Mouse (Mus musculus): ENCODE results near the gene Tmem56.

Tmem56 gene

DNA sequence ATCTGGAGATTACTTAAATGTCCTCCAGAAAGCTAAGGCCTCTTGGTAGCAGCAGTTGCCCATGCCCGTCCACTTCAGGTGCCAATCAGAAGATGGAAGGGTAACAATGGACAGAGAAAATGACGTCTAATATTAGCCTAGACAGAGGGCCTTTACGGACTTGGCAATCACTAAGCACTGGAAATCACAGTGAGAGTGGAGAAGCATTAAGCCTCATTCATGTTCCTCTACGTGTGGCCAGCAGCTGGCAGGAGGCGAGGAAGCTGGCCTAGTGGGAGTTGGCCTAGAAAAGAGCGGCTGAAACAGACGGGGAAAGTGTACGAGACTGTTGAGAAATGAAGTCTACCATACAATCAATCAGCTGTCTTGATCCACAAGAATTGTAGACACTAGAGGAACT, 43.8 kb downstream of the Tmem56 start:
- DNase-seq (ENCODE audit: low spot score): no peak

DNA sequence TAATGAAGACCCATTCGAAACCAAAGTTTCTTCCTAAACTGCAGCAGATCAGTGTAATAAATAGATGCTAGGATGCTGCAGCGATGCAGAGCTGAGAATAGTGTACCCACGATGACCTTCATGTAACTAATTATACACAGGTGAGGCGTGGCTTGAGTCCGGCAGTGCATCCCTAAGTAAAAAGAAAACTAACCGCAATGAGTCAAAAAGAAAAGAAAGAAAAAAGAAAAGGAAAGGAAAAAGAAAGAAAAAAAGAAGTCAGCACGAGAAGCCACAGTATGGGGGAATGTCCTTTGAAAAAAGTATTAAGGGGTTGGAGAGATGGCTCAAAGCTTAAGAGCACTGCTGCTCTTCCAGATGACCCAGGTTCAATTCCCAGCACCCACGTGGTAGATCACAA, 58.1 kb downstream of the Tmem56 start:
- DNase-seq (ENCODE audit: low spot score): no peak

DNA sequence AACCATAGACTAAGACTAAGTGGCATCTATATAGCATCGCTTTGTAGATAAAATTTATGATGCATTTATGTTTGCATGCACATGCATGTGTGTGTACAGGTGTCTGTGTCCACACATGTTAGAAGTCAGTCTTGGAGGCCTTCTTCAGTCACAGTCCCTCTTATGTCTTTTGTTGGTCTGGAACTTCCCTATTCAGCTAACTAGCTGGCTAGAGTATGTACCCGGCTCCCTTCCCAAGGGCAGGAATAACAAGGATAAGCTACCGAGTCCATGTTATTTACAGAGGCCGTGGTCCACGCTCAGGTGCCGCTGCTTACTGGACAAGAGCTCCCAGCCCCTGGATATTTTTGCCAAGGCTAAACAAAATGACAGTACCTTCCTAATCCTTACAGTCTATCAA, 58.7 kb downstream of the Tmem56 start:
- DNase-seq (ENCODE audit: low spot score): no peak

DNA sequence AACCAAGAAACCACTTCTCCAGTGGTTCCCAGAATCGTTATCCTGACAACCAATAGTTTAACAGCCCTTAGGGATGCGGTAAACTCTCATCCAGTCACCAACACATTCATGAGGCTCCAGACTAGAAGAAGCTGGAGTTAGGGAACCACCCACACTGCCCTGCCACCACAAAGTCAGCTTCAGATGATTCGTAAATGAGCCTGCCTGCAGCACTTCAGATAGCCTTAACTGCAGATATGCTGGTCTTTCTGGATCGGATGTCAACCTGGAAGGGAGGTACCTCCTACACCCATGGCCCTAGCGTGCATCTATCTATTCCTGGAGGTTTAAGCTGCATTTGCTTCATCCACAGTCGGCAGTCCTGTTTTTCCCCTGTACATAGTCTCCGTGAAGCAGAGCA, 60.9 kb downstream of the Tmem56 start:
- no peak for DNase-seq (ENCODE audit: low spot score)

DNA sequence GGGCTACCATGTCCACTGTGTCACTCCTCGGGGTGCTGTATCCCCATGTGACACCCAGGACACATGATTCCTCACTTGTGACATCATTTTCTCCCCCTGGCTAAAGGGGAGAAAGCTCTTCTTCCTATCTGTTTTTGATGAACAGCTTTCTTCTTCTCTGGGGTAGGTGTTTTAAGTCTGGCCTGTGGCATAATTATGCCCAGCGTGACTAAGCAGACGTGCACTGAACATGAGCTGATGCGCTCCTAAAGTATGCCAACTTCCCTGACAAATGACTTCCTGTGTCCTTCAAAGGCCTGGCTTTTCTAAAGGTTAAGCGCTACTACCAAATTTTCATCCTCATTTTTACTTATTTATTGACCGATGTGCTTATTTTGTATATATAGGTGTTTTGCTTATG, 65.9 kb downstream of the Tmem56 start:
- DNase-seq (ENCODE audit: low spot score): no peak

DNA sequence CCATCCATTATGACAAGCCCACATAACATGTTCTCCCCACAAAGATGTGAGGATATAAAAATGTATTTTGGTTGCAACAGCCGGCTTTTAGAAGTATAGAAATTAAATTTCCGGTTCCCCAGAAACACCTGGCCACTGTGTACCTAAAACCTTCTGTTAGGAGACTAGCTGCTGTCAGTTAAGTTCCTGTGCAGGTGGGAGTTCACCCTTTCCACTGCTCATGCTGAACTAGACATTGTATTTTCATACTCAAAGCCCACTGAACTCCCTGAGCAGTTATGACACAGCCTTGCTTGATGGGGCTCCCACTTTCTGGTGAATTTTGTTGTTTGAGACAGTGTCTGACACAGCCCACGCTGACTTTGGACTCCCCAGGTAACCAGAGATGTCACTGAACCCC, 69.4 kb downstream of the Tmem56 start:
- no peak for DNase-seq (ENCODE audit: low spot score)

DNA sequence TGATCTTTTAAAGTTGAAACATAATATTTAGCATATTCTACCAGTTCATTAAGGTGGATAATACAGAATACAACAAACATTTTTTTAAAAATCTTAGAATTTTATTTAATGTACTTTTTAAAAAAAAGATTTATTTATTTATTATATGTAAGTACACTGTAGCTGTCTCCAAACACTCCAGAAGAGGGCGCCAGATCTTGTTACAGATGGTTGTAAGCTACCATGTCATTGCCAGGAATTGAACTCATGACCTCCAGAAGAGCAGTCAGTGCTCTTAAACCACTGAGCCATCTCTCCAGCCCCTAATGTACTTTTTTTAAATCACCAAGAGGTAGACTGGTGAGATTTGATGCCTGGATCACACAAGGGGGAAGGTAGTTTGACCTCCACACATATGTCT, 70.7 kb downstream of the Tmem56 start:
- DNase-seq (ENCODE audit: low spot score): no peak

DNA sequence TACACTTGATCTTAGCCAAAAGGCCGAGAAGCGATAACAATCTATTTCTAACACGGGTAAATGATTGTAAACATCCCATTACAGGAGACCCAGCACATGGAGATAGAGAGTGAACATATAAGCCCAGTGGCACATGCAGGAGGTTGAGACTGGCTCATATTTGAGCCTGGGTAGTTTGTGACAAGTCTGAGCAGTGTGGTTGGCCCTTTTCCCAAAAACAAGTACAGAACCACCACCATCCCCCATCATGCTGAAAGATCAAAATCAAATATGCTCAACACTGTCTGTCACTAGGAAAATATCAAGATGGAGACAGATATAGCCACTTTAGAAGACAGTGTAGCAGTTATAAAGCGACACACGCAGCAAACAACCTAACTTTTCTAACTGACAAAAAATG, 73.9 kb downstream of the Tmem56 start:
- no peak for DNase-seq (ENCODE audit: low spot score)

DNA sequence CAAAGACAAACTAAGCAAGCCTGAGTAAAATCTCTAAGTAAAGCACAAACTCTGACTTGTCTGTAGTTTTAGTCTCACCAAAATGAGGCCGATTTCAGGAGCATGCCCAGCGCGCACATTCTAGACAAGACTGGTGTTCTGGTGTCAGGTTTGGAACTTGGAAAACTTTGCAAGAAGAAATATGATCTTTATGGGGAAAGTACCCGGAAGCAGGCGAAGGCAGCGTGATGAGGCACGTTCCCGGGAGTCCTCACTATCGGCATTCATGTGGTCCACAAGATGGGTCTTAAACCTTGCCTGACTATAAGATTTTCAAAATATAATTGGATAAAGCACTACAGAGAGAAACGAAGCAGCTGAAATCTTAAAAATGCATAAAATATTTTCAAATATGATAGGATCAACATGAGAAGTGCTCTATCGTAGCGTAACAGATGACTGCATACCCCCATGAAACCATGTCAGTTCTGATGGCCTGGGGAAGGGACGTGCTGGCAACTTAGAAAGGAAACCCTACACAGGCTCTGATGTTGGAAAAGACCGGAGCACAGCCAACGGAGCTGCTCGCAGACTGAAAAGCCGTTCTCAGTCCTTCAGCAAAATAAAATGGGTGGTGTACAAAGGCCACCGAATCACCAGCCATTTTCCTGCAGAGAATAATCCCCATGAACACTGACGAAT, 76.6 kb downstream of the Tmem56 start:
- DNase-seq (ENCODE audit: low spot score): no peak

DNA sequence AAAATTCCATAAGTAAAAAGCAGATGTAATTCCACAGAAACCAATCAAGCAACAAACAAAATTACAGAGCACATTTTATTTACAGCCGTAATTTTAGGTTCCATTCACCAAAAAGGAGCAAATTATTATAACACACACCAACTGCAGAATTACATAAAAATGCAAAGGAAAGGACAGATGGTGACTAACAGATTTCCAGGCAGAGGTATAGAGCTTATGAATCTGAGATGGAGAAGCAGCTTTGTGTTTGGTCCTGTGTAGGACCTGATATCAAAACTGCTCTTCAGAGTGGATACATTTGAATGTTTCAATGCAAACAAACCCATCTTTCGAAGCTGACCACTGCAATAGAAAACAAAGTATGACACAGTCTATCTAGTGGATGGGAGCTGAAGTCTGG, 80.3 kb downstream of the Tmem56 start:
- DNase-seq (ENCODE audit: low spot score): no peak

DNA sequence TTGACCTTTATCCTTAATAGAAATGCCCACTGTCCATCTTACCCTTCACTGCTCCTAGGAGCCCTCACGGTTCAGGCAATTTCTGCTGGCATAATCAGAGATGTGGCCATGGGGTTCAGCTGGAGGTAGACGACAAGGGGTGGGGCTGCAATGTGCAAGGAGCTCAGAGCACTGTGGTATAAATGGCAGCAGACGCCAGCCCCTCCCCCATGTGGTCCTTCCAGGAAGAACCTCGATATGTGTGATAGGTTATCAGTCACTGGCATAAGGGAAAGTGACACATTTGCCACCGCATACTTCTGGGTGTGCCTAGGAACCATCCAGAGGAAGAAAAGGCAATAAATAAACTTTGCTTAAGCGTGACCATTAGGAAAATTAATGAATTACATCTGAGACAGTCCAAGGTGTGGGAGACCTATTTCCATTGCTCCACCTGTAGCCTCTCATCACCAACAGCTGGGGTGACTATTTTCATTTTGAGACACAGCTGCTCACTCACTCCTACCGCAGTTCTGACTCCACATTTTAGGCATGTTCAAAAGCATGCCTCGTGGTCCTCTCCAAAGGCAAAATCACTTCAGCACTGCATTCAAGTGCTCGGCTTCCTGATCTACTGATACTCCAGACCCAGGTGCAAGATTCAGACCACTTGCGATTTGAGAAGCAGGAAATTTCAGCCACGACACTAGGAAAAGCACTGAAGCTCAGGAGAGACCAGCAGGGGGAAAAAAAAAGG, 81.7 kb downstream of the Tmem56 start:
- no peak for DNase-seq (ENCODE audit: low spot score)

DNA sequence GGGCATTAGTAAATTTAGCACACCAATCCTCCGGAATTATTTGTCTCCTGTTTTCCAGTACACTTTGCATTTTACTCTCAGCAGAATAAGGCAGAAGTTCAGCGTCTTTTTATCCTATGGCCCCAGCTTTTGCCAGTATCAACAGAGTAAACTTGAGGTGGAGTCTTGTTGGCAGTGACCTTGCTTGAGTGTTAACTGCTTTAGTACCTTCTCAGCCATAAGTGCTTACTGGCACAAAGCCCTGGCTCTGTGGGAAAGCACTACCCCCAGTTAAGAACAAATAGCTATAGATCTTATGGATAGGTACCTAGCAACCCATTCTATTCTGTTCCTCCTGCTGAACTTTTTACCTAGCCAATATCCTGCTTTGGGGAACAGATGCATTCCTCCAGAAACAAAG, 93.7 kb downstream of the Tmem56 start:
- DNase-seq (ENCODE audit: low spot score): no peak

DNA sequence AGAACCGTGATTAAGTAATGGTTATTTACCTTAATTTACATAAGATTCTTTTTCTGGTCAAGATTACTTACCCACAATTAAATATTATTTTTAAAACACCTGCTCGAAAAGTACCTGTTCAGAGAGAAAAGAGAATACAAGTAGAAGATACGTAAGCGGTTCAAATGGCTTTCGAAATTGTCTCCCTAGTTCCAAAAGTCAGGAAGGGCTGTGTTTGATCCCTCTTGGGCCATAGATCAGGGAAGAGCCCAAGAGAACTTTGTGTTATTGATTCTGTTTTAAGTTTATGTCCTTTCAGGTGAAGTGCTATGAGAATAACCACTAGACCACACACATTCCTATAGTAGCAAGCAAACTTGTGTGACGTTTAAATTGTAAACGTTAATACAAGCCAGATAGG, 95.4 kb downstream of the Tmem56 start:
- DNase-seq (ENCODE audit: low spot score): no peak

DNA sequence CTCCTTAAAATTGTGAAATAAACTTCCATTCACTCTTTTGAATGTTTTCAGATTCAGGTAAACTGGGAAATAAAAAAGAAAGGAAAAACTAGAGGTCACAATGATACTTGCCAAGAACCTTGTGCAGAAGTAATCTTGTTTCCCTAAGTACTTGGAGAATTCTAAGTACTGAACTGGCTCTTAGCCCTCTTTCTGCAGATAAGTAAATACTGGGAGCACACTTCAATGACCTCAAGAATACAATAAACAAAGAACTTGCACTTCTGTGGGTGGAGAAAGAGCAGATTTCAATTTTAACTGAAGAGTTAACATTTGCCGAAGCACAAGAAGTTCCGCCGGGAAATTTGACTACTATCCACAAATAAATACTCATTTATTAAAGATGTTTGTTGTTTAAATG, 96.0 kb downstream of the Tmem56 start:
- DNase-seq (ENCODE audit: low spot score): no peak

DNA sequence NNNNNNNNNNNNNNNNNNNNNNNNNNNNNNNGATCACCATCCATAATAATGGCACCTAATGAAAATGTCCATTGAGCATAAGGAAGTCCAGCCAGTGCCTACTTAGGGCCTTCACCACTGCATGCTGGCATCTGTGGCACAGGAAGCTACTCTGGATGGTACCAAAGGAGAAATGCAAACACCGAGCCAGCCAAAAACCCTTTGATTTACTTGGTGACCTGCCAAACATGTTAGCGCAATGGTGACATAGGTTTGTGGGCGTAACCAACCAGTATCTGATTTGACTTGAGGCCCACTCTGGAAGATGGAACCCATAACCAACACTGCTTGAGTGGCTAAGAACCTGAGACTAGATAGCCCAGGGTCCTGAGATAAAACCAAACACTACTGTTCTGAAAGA, 97.7 kb downstream of the Tmem56 start:
- no peak for DNase-seq (ENCODE audit: low spot score)

DNA sequence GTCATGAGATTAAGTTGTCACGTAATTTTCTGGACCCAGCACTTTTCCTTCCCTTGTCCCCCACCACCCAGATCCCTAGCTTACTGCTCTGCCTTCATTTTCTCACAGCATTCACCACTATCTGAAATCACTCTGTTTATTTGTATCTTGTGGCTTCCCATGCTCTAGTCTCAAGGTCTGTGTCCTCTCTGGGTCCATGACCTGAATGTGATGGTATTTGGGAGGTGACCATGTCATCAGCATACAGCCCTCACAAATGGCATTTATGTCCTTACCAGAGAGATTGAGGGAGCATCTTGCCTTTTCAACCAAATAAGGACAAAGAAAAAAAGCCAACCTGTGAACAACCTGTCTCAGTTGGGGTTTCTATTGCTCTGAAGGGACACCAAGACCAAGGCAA, 106.9 kb downstream of the Tmem56 start:
- DNase-seq (ENCODE audit: low spot score): no peak

DNA sequence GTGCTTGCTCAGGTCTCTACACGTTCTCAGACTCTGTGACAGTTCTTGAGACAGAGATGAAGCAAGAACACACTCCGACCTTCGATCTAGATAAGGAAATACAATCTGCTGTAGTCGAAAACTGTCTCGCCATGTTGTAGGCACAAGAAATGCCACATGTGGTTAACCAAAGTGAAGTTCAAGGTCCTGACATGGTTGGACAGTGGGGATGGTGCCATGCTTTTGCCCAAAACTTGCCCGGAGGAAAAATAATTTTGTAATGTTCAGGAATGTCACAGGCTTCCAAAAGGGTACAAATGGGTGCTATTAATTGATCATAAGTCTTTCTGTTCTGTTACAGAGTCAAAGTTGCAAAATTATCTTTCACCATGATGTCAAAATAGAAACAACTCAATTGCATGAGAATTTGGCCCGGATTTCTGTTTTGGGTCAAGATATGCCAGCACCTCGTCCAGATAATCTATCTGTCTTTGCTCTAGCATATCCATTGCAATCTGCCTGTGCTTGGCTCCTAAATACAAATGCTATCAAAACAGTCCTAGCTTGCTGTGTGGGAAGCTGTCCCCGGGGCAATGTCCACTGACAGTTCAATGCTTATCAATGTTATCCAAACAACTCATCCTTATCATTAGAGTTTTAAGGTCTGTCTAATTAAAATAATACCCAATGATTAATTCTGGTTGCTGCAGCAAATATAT, 108.5 kb downstream of the Tmem56 start:
- no peak for DNase-seq (ENCODE audit: low spot score)

DNA sequence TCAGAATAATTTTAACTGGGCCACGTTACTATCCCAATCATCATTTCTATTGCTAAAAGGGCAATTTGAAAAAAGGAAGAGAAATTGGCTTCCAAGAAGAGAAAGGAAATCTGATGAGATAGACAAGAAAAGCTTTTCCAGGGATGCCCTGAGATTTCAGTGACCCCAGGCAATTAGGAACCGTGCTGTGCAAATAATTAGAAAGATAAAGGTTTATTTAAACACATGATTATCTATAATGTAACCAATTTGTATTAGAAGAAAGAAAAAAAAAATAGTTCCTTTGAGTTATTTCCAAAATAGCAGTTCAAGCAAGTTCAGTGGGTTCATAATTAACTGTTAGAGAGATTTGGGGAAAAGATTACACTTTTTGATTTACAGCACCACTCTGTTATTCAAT, 110.2 kb downstream of the Tmem56 start:
- no peak for DNase-seq (ENCODE audit: low spot score)

DNA sequence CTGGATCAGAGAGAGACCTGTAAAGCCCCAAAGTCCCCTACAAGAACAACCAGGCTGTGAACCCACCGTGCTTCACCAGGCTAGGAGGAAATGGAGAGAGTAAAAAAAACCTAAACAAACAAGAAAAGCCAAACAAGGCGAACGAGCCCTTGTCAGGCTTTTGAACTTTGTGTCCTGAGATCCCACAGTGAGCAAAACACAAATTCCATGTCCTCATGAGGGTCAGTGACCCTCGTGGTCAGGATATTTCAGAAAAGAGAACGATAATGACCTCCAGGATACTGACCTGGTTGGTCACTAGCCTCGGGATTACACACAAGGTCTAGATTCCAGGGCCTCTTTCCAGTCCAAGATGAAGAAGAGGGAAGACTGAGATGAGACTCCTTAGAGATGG, 111.0 kb downstream of the Tmem56 start:
- no peak for DNase-seq (ENCODE audit: low spot score)

DNA sequence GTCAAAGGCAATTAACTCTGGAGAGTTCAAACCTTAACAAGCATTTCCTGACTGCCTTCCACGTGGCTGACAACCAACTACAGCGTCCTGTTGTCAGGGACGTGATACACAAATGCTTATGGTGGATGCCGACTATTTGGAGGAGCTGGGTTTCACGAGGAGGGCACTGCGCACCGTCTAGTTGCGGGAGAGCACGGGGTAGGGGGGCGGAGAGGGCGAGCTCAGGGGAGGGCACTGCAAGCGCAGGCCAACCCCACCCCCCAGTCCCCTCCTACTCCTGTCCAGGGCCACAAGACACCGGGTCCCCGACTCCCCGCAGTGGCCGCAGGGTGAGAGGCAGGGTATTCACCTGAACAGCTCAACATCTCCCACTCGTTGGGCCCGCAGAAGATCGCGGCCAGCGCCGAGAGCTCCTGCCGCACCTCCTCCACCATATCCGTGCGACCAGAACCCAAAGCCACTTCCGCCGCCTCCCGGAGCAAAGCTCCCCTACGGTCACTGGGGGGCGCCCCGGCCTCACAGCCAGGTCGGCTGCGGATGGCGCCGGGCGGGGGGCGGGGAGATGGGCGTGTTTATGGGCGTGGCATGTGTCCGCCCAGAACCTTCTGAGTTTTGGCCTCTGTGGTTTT, 111.5 kb downstream of the Tmem56 start, which contains the start of gene Rwdd3:
Gene Rwdd3, minus strand, starts transcription at position 453 of the 629 bp plus-strand sequence.
- peak; percentile 92 for DNase-seq (ENCODE audit: low spot score)

DNA sequence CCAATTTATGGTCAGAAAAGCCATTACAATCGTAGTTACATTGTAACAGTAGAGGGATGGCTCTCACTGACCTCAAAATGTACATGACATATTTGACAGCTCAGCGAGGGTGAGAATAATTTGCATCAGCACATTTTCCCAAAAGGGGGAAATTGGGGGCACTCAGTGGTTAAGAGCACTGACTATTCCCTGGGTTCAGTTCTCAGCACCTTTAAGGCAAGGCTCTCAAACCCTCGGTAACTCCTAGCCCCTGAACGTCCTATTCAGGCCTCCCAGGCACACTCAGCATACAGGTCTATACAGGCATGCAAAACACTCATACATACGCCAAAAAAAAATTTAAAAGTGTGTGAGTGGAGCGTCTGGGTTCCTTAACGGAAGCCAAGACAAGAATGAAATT, 112.3 kb downstream of the Tmem56 start:
- no peak for DNase-seq (ENCODE audit: low spot score)

DNA sequence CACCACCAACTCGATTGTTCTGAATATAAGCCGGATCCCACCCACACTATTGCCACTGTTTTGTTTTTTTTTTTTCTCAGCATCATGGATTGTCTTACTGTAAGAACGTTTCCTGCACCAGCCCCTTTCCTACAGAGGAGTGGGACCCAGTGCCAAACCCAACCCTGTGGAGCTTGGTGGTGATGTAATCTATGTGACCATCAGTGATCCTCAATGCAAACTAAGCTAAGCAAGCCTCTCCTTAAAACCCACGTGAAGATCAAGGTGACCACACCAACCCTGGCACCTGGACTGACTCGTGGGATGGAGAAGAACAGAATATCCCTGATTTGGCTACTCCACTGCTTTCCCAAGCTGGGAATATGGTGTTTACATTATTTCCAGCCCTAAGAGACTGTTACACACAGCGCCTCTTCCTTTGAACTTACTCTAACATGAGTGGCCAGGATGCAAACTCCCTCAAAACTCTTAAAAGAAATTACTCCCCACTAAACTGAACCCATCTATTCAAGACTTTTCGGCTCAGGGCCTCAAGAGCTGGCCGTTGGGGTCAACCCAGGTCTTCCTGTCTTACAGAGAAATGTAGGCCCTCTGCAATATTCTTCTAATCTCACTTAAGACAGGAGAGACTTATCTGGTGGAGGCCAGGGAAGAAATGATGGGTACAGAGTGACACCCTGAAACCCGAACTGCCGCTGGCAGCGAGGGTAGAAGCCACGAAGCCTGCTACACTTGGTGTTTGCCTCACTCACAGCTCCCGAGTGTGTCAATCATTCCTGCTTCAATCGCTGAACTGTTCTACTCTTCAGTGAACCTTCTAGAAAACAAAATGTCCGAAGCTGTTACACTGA, 113.6 kb downstream of the Tmem56 start:
- DNase-seq (ENCODE audit: low spot score): no peak
